Mouse (Mus musculus) kidney, adult 2 months (tissue): ENCODE measurements around the gene Rtn4rl2. TPM values are rescaled to one million over a fixed set of nuclear protein-coding genes. Genes with fewer than 3 reads are reported as not detected.

ENCODE experiments used
- DNase-seq: peaks from one replicate; pipeline ENCODE4 v3.0.0; 2021
- H3K27ac ChIP-seq: fragments of 200-500 bp; 2 replicates; pipeline ENCODE4 v1.5.1; 2012; ENCODE audit warnings: low read depth, low read length, control low read depth, inconsistent platforms; ENCODE audit not compliant: insufficient read depth
- H3K27me3 ChIP-seq: fragments of 200-500 bp; replicated peaks from 2 replicates; pipeline ENCODE4 v1.6.1; 2012; ENCODE audit warnings: mild to moderate bottlenecking, moderate library complexity, low read length, inconsistent platforms; ENCODE audit not compliant: control insufficient read depth, insufficient read depth
- H3K36me3 ChIP-seq: fragments of 200-500 bp; 2 replicates; pipeline ENCODE4 v1.6.1; 2012; ENCODE audit warnings: mild to moderate bottlenecking, moderate library complexity, low read length, inconsistent platforms; ENCODE audit not compliant: control insufficient read depth, insufficient read depth
- H3K4me1 ChIP-seq: fragments of 200-500 bp; 2 replicates; pipeline ENCODE4 v1.6.1; 2011; ENCODE audit warnings: low read length; ENCODE audit not compliant: control insufficient read depth, insufficient read depth
- H3K4me3 ChIP-seq: fragments of 200-500 bp; 2 replicates; pipeline ENCODE4 v1.5.1; 2011; ENCODE audit warnings: mild to moderate bottlenecking, low read depth, low read length, control low read depth; ENCODE audit not compliant: insufficient read depth
- CTCF ChIP-seq: fragments of 200-500 bp; conservative IDR thresholded peaks from 2 replicates; pipeline ENCODE4 v1.5.1; 2011; ENCODE audit warnings: low read depth, mild to moderate bottlenecking, control low read depth, low read length, moderate library complexity, mixed read lengths; ENCODE audit not compliant: insufficient read depth, insufficient read length
- POLR2A ChIP-seq: fragments of 200-500 bp; IDR thresholded peaks from one replicate; pipeline ENCODE4 v1.6.1; 2011; ENCODE audit warnings: low read depth, low read length, control low read depth
- WGBS: fragments of 180-500 bp; shearing (Covaris S2); methylation state at CpG from one replicate; pipeline ENCODE4 v1.1.7; 2018; 5-methylcytosine and 5-hydroxymethylcytosine counted together
- polyA plus RNA-seq: library from polyadenylated mRNA; depleted of rRNA; stranded (reverse); fragments of >200 nt; gene quantifications from 2 replicates; pipeline ENCODE4 v1.2.3, GENCODE M21; 2012

Rtn4rl2 gene
- polyA plus RNA-seq, 1 experiment = 1.4 TPM

- H3K36me3 ChIP-seq = no peaks in the 10 kb centered on the region
- WGBS = 65% methylated on average over 4 of the region's 4 CpGs
- no peak overlapping the region for H3K4me3 ChIP-seq
- H3K4me1 ChIP-seq = no peaks in the 10 kb centered on the region
- TF ChIP-seq POLR2A (no peak), CTCF (no peak; the same call in 1 of the 2 replicates)
- peaks cover 2% of the 10 kb centered on the region; the same call in 1 of the 2 replicates for H3K27me3 ChIP-seq
- H3K27ac ChIP-seq = no peak overlapping the region
- DNase-seq = no peak
Measured at GRCm38 (mm10) chr2:84884611-84885010, 1.9 kb downstream of the Rtn4rl2 start.

- WGBS = 92% methylated on average over 4 of the region's 4 CpGs
- TF ChIP-seq CTCF = no peak
- no peak for TF ChIP-seq POLR2A
- H3K27ac ChIP-seq = no peak overlapping the region
- H3K27me3 ChIP-seq = peaks cover 2% of the 10 kb centered on the region; the same call in 1 of the 2 replicates
- H3K36me3 ChIP-seq = no peaks in the 10 kb centered on the region
- no peak for DNase-seq
- H3K4me1 ChIP-seq = no peaks in the 10 kb centered on the region
- H3K4me3 ChIP-seq = no peak overlapping the region
Measured at GRCm38 (mm10) chr2:84883942-84884341, 2.6 kb downstream of the Rtn4rl2 start.

GRCm38 (mm10) chr2:84883530-84883929 lies 3.0 kb downstream of the Rtn4rl2 start:
- Histone ChIP-seq H3K27ac (no peak overlapping the region), H3K36me3 (no peaks in the 10 kb centered on the region), H3K4me1 (no peaks in the 10 kb centered on the region), H3K27me3 (peaks cover 2% of the 10 kb centered on the region; the same call in 1 of the 2 replicates), H3K4me3 (no peak overlapping the region)
- DNase-seq = no peak
- no peak for TF ChIP-seq CTCF
- no peak for TF ChIP-seq POLR2A
- 14% methylated on average over 11 of the region's 11 CpGs for WGBS

GRCm38 (mm10) chr2:84883084-84883483 lies 3.4 kb downstream of the Rtn4rl2 start:
- TF ChIP-seq POLR2A = no peak
- no peak for TF ChIP-seq CTCF
- WGBS = 12% methylated on average over 6 of the region's 6 CpGs
- Histone ChIP-seq H3K27ac (no peak overlapping the region), H3K4me1 (no peaks in the 10 kb centered on the region), H3K4me3 (no peak overlapping the region), H3K27me3 (peaks cover 2% of the 10 kb centered on the region; the same call in 1 of the 2 replicates), H3K36me3 (no peaks in the 10 kb centered on the region)
- DNase-seq = no peak

GRCm38 (mm10) chr2:84882606-84883005 lies 3.9 kb downstream of the Rtn4rl2 start:
- no peak for DNase-seq
- no peak overlapping the region for H3K27ac ChIP-seq
- 21% methylated on average over 23 of the region's 23 CpGs for WGBS
- H3K4me1 ChIP-seq = no peaks in the 10 kb centered on the region
- TF ChIP-seq CTCF (no peak), POLR2A (no peak)
- H3K4me3 ChIP-seq = no peak overlapping the region
- peaks cover 2% of the 10 kb centered on the region; the same call in 1 of the 2 replicates for H3K27me3 ChIP-seq
- no peaks in the 10 kb centered on the region for H3K36me3 ChIP-seq

- no peak overlapping the region for H3K27ac ChIP-seq
Measured at GRCm38 (mm10) chr2:84880590-84880989, 5.9 kb downstream of the Rtn4rl2 start.

GRCm38 (mm10) chr2:84875842-84876241 lies 10.7 kb downstream of the Rtn4rl2 start:
- 61% methylated on average over 6 of the region's 6 CpGs for WGBS
- no peak for DNase-seq
- H3K4me1 ChIP-seq = no peaks in the 10 kb centered on the region
- no peaks in the 10 kb centered on the region for H3K36me3 ChIP-seq
- no peaks in the 10 kb centered on the region for H3K27me3 ChIP-seq
- TF ChIP-seq CTCF (no peak), POLR2A (no peak)
- no peak overlapping the region for H3K27ac ChIP-seq
- H3K4me3 ChIP-seq = no peak overlapping the region

More at GRCm38 (mm10) chr2:84880590-84880989, 5.9 kb downstream of the Rtn4rl2 start:
- no peaks in the 10 kb centered on the region for H3K27me3 ChIP-seq
- no peak for DNase-seq
- 85% methylated on average over 8 of the region's 8 CpGs for WGBS
- H3K36me3 ChIP-seq = no peaks in the 10 kb centered on the region
- H3K4me3 ChIP-seq = no peak overlapping the region
- TF ChIP-seq CTCF (no peak), POLR2A (no peak)
- H3K4me1 ChIP-seq = no peaks in the 10 kb centered on the region
